Mouse (Mus musculus) ES-Bruce4 (cell line): ENCODE data around the gene Rccd1. TPM values are rescaled to one million over a fixed set of nuclear protein-coding genes. Genes with fewer than 3 reads are reported as not detected.

Source experiments
- H3K27ac ChIP-seq: 2 replicates; pipeline ENCODE4 v1.5.1; 2012; ENCODE audit warnings: low read length, inconsistent platforms; ENCODE audit not compliant: insufficient read depth
- H3K27me3 ChIP-seq: 2 replicates; pipeline ENCODE4 v1.6.1; 2012; ENCODE audit warnings: mild to moderate bottlenecking, low read length, inconsistent platforms; ENCODE audit not compliant: control insufficient read depth, poor library complexity, insufficient read depth, severe bottlenecking
- H3K36me3 ChIP-seq: 2 replicates; pipeline ENCODE4 v1.6.1; 2012; ENCODE audit warnings: inconsistent platforms, mild to moderate bottlenecking, low read length, moderate library complexity; ENCODE audit not compliant: control insufficient read depth, poor library complexity, insufficient read depth, severe bottlenecking
- H3K4me1 ChIP-seq: one replicate; pipeline ENCODE4 v1.8.1; 2011; ENCODE audit warnings: low read length; ENCODE audit not compliant: control insufficient read depth, insufficient read depth
- H3K4me3 ChIP-seq: 2 replicates; pipeline ENCODE4 v1.5.1; 2011; ENCODE audit warnings: low read depth, mild to moderate bottlenecking, low read length
- H3K9ac ChIP-seq: 2 replicates; pipeline ENCODE4 v1.6.1; 2012; ENCODE audit warnings: low read depth, mild to moderate bottlenecking, inconsistent platforms; ENCODE audit not compliant: poor library complexity, severe bottlenecking
- H3K9me3 ChIP-seq: replicated peaks from 2 replicates; pipeline ENCODE4 v1.6.1; 2012; ENCODE audit warnings: mild to moderate bottlenecking, low read length, inconsistent platforms; ENCODE audit not compliant: control insufficient read depth, poor library complexity, insufficient read depth, severe bottlenecking
- CTCF ChIP-seq: IDR thresholded peaks from one replicate; pipeline ENCODE4 v1.8.1; 2011; ENCODE audit warnings: low read depth, low read length
- EP300 ChIP-seq: IDR thresholded peaks from 2 replicates; pipeline ENCODE4 v1.6.1; 2011; ENCODE audit warnings: low read depth, low read length; ENCODE audit not compliant: insufficient read depth
- POLR2A ChIP-seq: IDR thresholded peaks from one replicate; pipeline ENCODE4 v1.8.1; 2011; ENCODE audit warnings: low read length; ENCODE audit not compliant: insufficient read depth
- polyA plus RNA-seq: library from polyadenylated mRNA; stranded (reverse); fragments of >200 nt; gene quantifications from 2 replicates; pipeline ENCODE4 v1.2.4, GENCODE M21; 2011; ENCODE audit warnings: low read depth; ENCODE audit not compliant: missing spikeins, insufficient read depth, insufficient read length

The Rccd1 gene
- polyA plus RNA-seq, 1 experiment = 26.5 TPM

DNA sequence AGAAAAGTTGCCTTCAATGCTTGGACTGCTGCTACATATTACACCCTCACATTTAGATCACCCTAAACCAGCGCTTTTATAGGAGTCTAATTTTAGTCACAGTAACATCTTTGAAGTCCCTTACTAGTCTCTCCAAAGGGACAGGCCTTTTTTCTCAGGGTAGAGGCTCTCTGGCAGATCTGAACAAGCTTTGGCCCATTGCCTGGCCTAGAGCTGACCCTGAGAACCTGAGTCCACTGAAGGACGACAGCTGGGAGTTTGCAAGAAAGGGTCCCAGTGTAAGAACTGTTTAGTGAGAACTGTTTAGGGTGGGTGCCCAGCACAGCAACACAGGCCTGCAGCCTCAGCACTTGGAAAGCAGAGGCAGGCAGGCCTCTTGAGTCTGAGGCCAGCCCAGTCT is 41.5 kb upstream of the Rccd1 start:
- H3K36me3 ChIP-seq = no peaks in the 10 kb centered on the region
- TF ChIP-seq CTCF (no peak), EP300 (no peak), POLR2A (no peak)
- no peaks in the 10 kb centered on the region for H3K4me1 ChIP-seq
- H3K9ac ChIP-seq = no peak overlapping the region
- H3K4me3 ChIP-seq = no peak overlapping the region
- H3K27ac ChIP-seq = no peak overlapping the region
- no peaks in the 10 kb centered on the region for H3K27me3 ChIP-seq
- no peaks in the 10 kb centered on the region for H3K9me3 ChIP-seq

DNA sequence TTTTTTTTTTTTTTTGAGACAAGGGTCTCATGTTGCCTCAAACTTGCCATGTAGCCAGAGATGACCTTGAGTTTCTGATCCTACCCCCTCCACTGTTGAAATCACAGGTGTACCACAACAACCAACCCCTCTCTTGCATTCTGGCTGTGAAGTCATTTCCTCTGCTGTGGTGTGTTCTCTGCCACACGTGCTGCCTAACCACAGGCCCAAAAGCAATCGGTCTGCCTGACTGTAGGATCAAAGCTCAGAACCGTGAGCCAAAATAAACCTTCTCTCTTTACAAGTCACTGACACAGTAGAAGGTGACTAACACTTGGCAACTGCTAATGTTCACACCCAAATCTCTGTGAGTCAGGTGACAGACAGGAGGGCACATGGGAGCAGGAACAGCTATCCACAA is 36.2 kb upstream of the Rccd1 start:
- Histone ChIP-seq H3K27ac (no peak overlapping the region), H3K4me1 (no peaks in the 10 kb centered on the region), H3K27me3 (no peaks in the 10 kb centered on the region), H3K9ac (no peak overlapping the region), H3K9me3 (no peaks in the 10 kb centered on the region), H3K4me3 (no peak overlapping the region), H3K36me3 (no peaks in the 10 kb centered on the region)
- TF ChIP-seq EP300 (no peak), CTCF (no peak), POLR2A (no peak)

DNA sequence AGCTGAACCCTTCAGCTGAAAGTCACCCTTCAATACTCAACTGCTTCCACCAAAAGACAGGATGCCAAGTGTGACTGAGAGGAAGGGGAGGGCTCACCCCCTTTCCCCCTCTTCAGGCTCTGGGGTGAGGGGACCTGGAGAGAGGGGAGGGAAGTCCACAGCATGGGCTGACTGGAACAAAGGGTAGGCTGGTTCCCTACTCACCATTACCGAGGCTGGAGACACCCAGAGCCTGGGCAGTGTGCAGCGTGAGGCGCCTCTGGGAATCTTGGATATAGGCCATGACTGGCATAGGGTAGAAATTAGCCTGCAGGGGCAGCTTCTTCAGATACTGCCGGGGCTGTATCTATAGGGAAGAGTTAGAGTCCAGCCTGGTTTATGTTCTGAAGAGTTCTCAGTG is 33.8 kb upstream of the Rccd1 start:
- no peak overlapping the region for H3K27ac ChIP-seq
- H3K27me3 ChIP-seq = no peaks in the 10 kb centered on the region
- no peaks in the 10 kb centered on the region for H3K4me1 ChIP-seq
- no peak overlapping the region for H3K4me3 ChIP-seq
- no peaks in the 10 kb centered on the region for H3K36me3 ChIP-seq
- TF ChIP-seq CTCF = no peak
- TF ChIP-seq POLR2A = no peak
- no peak for TF ChIP-seq EP300
- H3K9me3 ChIP-seq = no peaks in the 10 kb centered on the region
- H3K9ac ChIP-seq = no peak overlapping the region

DNA sequence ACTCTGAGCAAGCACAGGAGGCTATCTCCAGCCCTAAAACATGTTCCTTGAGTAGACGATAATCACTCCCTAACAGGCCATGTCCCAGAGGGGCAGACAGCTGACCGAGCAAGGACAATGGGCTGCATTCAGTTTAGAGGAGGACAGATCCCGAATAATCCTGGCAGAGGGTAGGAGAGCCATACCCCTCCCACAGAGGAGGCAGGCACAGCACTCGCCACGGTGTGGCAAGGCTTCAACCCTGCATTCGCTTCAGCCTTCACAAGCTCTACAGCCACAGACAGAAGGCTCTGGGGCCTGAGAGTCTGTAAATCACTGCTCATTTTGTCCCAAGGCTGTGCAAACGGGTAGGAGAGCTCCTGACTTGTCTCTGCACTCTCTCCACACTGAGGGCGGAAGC is 32.9 kb upstream of the Rccd1 start:
- Histone ChIP-seq H3K9me3 (no peaks in the 10 kb centered on the region), H3K36me3 (no peaks in the 10 kb centered on the region), H3K4me3 (no peak overlapping the region), H3K9ac (no peak overlapping the region), H3K4me1 (no peaks in the 10 kb centered on the region), H3K27ac (no peak overlapping the region), H3K27me3 (no peaks in the 10 kb centered on the region)
- no peak for TF ChIP-seq POLR2A
- TF ChIP-seq CTCF = no peak
- no peak for TF ChIP-seq EP300

DNA sequence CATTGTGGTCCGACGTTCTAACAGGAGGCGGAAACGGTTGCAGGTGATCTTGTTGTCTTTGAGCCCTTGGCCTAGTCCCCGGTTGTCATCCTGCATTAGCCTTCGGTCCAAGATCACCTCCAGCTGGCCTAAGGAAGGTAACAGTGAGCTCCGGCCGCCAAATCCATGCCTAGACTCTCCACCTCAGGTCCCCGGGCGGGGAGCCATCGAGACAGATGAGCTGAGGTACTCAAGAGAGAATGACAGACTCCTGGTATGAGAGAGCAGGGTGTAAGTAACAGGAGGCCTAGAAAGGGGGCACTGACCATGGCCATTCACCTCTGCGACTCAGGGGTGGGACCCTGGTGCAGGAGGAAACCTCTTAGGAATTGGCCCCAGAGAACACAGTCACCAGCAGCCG is 32.1 kb upstream of the Rccd1 start:
- TF ChIP-seq POLR2A (no peak), CTCF (no peak), EP300 (no peak)
- Histone ChIP-seq H3K27me3 (no peaks in the 10 kb centered on the region), H3K9me3 (no peaks in the 10 kb centered on the region), H3K9ac (no peak overlapping the region), H3K4me1 (no peaks in the 10 kb centered on the region), H3K27ac (no peak overlapping the region), H3K4me3 (no peak overlapping the region), H3K36me3 (no peaks in the 10 kb centered on the region)

DNA sequence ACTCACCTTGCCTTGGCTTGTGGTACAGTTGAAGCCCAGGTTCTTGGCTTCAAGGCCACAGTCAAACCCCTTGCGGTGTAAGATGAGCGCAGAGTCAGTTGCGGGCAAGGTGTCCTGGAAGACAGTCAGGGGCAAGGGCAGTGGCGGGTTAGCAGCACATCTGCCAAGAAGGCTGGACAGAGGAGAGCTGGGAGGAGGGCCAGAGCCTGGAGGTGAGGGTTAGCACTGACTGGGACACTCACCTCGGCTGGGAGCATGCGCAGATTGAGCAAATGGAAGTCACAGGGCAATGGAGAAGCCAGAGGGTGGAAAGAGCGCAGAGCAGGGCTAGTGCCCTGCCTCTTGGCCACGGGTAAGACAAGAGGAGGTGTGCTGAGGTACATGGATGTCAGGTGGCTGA is 28.7 kb upstream of the Rccd1 start:
- no peaks in the 10 kb centered on the region for H3K27me3 ChIP-seq
- no peaks in the 10 kb centered on the region for H3K36me3 ChIP-seq
- H3K9me3 ChIP-seq = no peaks in the 10 kb centered on the region
- H3K4me1 ChIP-seq = peaks cover 2% of the 10 kb centered on the region
- no peak overlapping the region for H3K4me3 ChIP-seq
- no peak overlapping the region for H3K27ac ChIP-seq
- no peak overlapping the region for H3K9ac ChIP-seq
- TF ChIP-seq EP300 (no peak), POLR2A (no peak), CTCF (no peak)

DNA sequence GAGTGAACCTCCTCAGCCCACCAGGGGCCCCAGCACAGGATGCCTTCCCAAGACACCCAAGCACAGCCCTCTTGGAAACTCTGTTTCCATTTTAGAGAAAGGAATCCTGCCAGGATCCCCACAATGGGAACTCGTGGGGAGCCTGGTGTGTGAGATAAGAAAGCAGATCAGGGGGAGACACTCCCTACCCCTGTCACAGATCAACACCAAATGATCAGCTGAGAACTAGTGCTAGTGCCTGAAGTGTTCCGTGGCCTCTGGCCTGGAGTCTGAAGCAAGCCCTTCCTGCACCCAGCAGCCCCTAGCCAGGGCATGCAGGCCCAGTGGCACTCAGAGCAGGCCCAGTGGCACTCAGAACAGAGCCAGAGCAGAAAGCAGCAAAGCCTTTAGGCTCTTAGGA is 26.6 kb upstream of the Rccd1 start:
- Histone ChIP-seq H3K4me1 (peaks cover 4% of the 10 kb centered on the region), H3K27ac (no peak overlapping the region), H3K4me3 (no peak overlapping the region), H3K27me3 (no peaks in the 10 kb centered on the region), H3K36me3 (no peaks in the 10 kb centered on the region), H3K9me3 (no peaks in the 10 kb centered on the region), H3K9ac (no peak overlapping the region)
- TF ChIP-seq POLR2A (no peak), CTCF (no peak), EP300 (no peak)
